Mouse (Mus musculus): ENCODE measurements around the gene Eif2b1.
A peak's percentile ranks its signal among the peaks of the same experiment; 100 is the strongest.

Gene Eif2b1

GRCm38 (mm10) chr5:124540383-124540786 is 38.5 kb downstream of the Eif2b1 start, which contains the start of gene Tmed2:
Tmed2 (plus strand) TSS chr5:124540695.
- Histone ChIP-seq H3K4me1 (replicated peaks; ENCODE audit: low read depth, low read length) (peaks cover 67% of the 10 kb centered on the region), H3K36me3 (ENCODE audit: insufficient read depth, low read length) (peaks cover 33% of the 10 kb centered on the region), H3K4me3 (replicated peaks; ENCODE audit: low read length) (peak within 1 kb of the TSS; percentile 98), H3K9me3 (ENCODE audit: low read length) (no peaks in the 10 kb centered on the region), H3K27me3 (ENCODE audit: insufficient read depth, low read length) (no peaks in the 10 kb centered on the region)
- TF ChIP-seq NANOG (IDR thresholded peaks at IDR 0.05; ENCODE audit: borderline replicate concordance, low read length) (no peak), POU5F1 (IDR thresholded peaks at IDR 0.05; ENCODE audit: borderline replicate concordance, low read length) (no peak), CTCF (conservative IDR thresholded peaks at IDR 0.05; ENCODE audit: low read length) (no peak)

GRCm38 (mm10) chr5:124539905-124540304 is 39.0 kb downstream of the Eif2b1 start:
- Histone ChIP-seq H3K9me3 (ENCODE audit: low read length) (no peaks in the 10 kb centered on the region), H3K4me1 (replicated peaks; ENCODE audit: low read depth, low read length) (peaks cover 62% of the 10 kb centered on the region), H3K36me3 (ENCODE audit: insufficient read depth, low read length) (peaks cover 28% of the 10 kb centered on the region), H3K4me3 (replicated peaks; ENCODE audit: low read length) (peak overlapping the region; percentile 98), H3K27me3 (ENCODE audit: insufficient read depth, low read length) (no peaks in the 10 kb centered on the region)
- TF ChIP-seq POU5F1 (IDR thresholded peaks at IDR 0.05; ENCODE audit: borderline replicate concordance, low read length) (no peak), CTCF (conservative IDR thresholded peaks at IDR 0.05; ENCODE audit: low read length) (no peak), NANOG (IDR thresholded peaks at IDR 0.05; ENCODE audit: borderline replicate concordance, low read length) (no peak)

- Histone ChIP-seq H3K4me3 (replicated peaks; ENCODE audit: low read length) (no peak overlapping the region), H3K4me1 (replicated peaks; ENCODE audit: low read depth, low read length) (peaks cover 54% of the 10 kb centered on the region), H3K36me3 (ENCODE audit: insufficient read depth, low read length) (peaks cover 20% of the 10 kb centered on the region), H3K9me3 (ENCODE audit: low read length) (no peaks in the 10 kb centered on the region), H3K27me3 (ENCODE audit: insufficient read depth, low read length) (no peaks in the 10 kb centered on the region)
- no peak for TF ChIP-seq NANOG (IDR thresholded peaks at IDR 0.05; ENCODE audit: borderline replicate concordance, low read length)
- peak; percentile 23; the same call in 1 of the 2 replicates for TF ChIP-seq CTCF (conservative IDR thresholded peaks at IDR 0.05; ENCODE audit: low read length)
- TF ChIP-seq POU5F1 (IDR thresholded peaks at IDR 0.05; ENCODE audit: borderline replicate concordance, low read length), result no peak
Observed at GRCm38 (mm10) chr5:124538813-124539792, 39.8 kb downstream of the Eif2b1 start.

GRCm38 (mm10) chr5:124536776-124537175 is 42.2 kb downstream of the Eif2b1 start:
- Histone ChIP-seq H3K36me3 (ENCODE audit: insufficient read depth, low read length) (no peaks in the 10 kb centered on the region), H3K9me3 (ENCODE audit: low read length) (no peaks in the 10 kb centered on the region), H3K27me3 (ENCODE audit: insufficient read depth, low read length) (no peaks in the 10 kb centered on the region), H3K4me1 (replicated peaks; ENCODE audit: low read depth, low read length) (peaks cover 49% of the 10 kb centered on the region), H3K4me3 (replicated peaks; ENCODE audit: low read length) (peak overlapping the region; percentile 62)
- TF ChIP-seq NANOG (IDR thresholded peaks at IDR 0.05; ENCODE audit: borderline replicate concordance, low read length) (no peak), POU5F1 (IDR thresholded peaks at IDR 0.05; ENCODE audit: borderline replicate concordance, low read length) (no peak), CTCF (conservative IDR thresholded peaks at IDR 0.05; ENCODE audit: low read length) (0 out of 2 replicates have a peak, but pooled peaks have one; percentile 6)

GRCm38 (mm10) chr5:124535016-124535415 is 43.9 kb downstream of the Eif2b1 start:
- Histone ChIP-seq H3K27me3 (ENCODE audit: insufficient read depth, low read length) (peaks cover under 1% of the 10 kb centered on the region; the same call in 1 of the 2 replicates), H3K36me3 (ENCODE audit: insufficient read depth, low read length) (no peaks in the 10 kb centered on the region), H3K4me3 (replicated peaks; ENCODE audit: low read length) (no peak overlapping the region), H3K4me1 (replicated peaks; ENCODE audit: low read depth, low read length) (peaks cover 56% of the 10 kb centered on the region), H3K9me3 (ENCODE audit: low read length) (no peaks in the 10 kb centered on the region)
- TF ChIP-seq POU5F1 (IDR thresholded peaks at IDR 0.05; ENCODE audit: borderline replicate concordance, low read length) (no peak), CTCF (conservative IDR thresholded peaks at IDR 0.05; ENCODE audit: low read length) (no peak), NANOG (IDR thresholded peaks at IDR 0.05; ENCODE audit: borderline replicate concordance, low read length) (no peak)

- no peak for TF ChIP-seq POU5F1 (IDR thresholded peaks at IDR 0.05; ENCODE audit: borderline replicate concordance, low read length)
- no peak for TF ChIP-seq CTCF (conservative IDR thresholded peaks at IDR 0.05; ENCODE audit: low read length)
- no peak for TF ChIP-seq NANOG (IDR thresholded peaks at IDR 0.05; ENCODE audit: borderline replicate concordance, low read length)
- no peaks in the 10 kb centered on the region for H3K9me3 ChIP-seq (ENCODE audit: low read length)
- H3K4me1 ChIP-seq (replicated peaks; ENCODE audit: low read depth, low read length), result peaks cover 69% of the 10 kb centered on the region
Observed at GRCm38 (mm10) chr5:124532451-124532850, 46.5 kb downstream of the Eif2b1 start.

GRCm38 (mm10) chr5:124531583-124531930 is 47.4 kb downstream of the Eif2b1 start:
- Histone ChIP-seq H3K36me3 (ENCODE audit: insufficient read depth, low read length) (no peaks in the 10 kb centered on the region; the same call in 1 of the 2 replicates), H3K4me3 (replicated peaks; ENCODE audit: low read length) (peak overlapping the region; percentile 90), H3K9me3 (ENCODE audit: low read length) (no peaks in the 10 kb centered on the region), H3K27me3 (ENCODE audit: insufficient read depth, low read length) (peaks cover 4% of the 10 kb centered on the region; the same call in 1 of the 2 replicates), H3K4me1 (replicated peaks; ENCODE audit: low read depth, low read length) (peaks cover 68% of the 10 kb centered on the region)
- TF ChIP-seq CTCF (conservative IDR thresholded peaks at IDR 0.05; ENCODE audit: low read length), result no peak
- no peak for TF ChIP-seq POU5F1 (IDR thresholded peaks at IDR 0.05; ENCODE audit: borderline replicate concordance, low read length)
- no peak for TF ChIP-seq NANOG (IDR thresholded peaks at IDR 0.05; ENCODE audit: borderline replicate concordance, low read length)

More at GRCm38 (mm10) chr5:124532451-124532850, 46.5 kb downstream of the Eif2b1 start:
- Histone ChIP-seq H3K36me3 (ENCODE audit: insufficient read depth, low read length) (no peaks in the 10 kb centered on the region), H3K27me3 (ENCODE audit: insufficient read depth, low read length) (peaks cover 4% of the 10 kb centered on the region; the same call in 1 of the 2 replicates), H3K4me3 (replicated peaks; ENCODE audit: low read length) (peak overlapping the region; percentile 90; the same call in 1 of the 2 replicates)
